Mouse (Mus musculus) olfactory bulb, adult 2 months (tissue): ENCODE data around the gene Ulk4. TPM values are rescaled to one million over a fixed set of nuclear protein-coding genes. Genes with fewer than 3 reads are reported as not detected.
"Not testable (repeated sequence)": the region's sequence is repeated elsewhere in the genome, so short reads cannot be mapped to it uniquely, and the experiment has no call there.

Experiments
- H3K27ac ChIP-seq: fragments of 200-500 bp; 2 replicates; pipeline ENCODE4 v1.5.1; 2012; ENCODE audit warnings: low read depth, low read length; ENCODE audit not compliant: insufficient read depth
- H3K4me1 ChIP-seq: fragments of 200-500 bp; 2 replicates; pipeline ENCODE4 v1.6.1; 2012; ENCODE audit warnings: low read length; ENCODE audit not compliant: control insufficient read depth, insufficient read depth
- H3K4me3 ChIP-seq: fragments of 200-500 bp; 2 replicates; pipeline ENCODE4 v1.5.1; 2012; ENCODE audit warnings: mild to moderate bottlenecking, low read depth, low read length, moderate library complexity; ENCODE audit not compliant: insufficient read depth
- CTCF ChIP-seq: fragments of 200-500 bp; IDR thresholded peaks from 2 replicates; pipeline ENCODE4 v1.5.1; 2012; ENCODE audit warnings: low read depth, mild to moderate bottlenecking, low read length, moderate library complexity; ENCODE audit not compliant: insufficient read depth
- POLR2A ChIP-seq: fragments of 200-500 bp; IDR thresholded peaks from 2 replicates; pipeline ENCODE4 v1.6.1; 2012; ENCODE audit warnings: mild to moderate bottlenecking, low read depth, low read length, moderate library complexity; ENCODE audit not compliant: insufficient read depth
- WGBS: fragments of 180-500 bp; shearing (Covaris S2); methylation state at CpG from one replicate; pipeline ENCODE4 v1.1.7; 2018; 5-methylcytosine and 5-hydroxymethylcytosine counted together
- polyA plus RNA-seq: library from polyadenylated mRNA; stranded (reverse); fragments of >200 nt; gene quantifications from 2 replicates; pipeline ENCODE4 v1.2.4, GENCODE M21; 2012; ENCODE audit warnings: low replicate concordance; ENCODE audit not compliant: missing spikeins, insufficient read depth, insufficient read length

The Ulk4 gene
- polyA plus RNA-seq, 1 experiment: not detected

- WGBS: 68% methylated on average over 8 of the region's 8 CpGs
- peaks cover 10% of the 10 kb centered on the region for H3K4me1 ChIP-seq
- TF ChIP-seq POLR2A: no peak
- TF ChIP-seq CTCF: no peak
- H3K4me3 ChIP-seq: no peak overlapping the region
- no peak overlapping the region for H3K27ac ChIP-seq
Observed at GRCm38 (mm10) chr9:120930811-120931210, 346.2 kb downstream of the Ulk4 start.

GRCm38 (mm10) chr9:120930021-120930420, 347.0 kb downstream of the Ulk4 start:
- 94% methylated on average over 12 of the region's 12 CpGs for WGBS
- H3K4me3 ChIP-seq: no peak overlapping the region
- peaks cover 6% of the 10 kb centered on the region for H3K4me1 ChIP-seq
- H3K27ac ChIP-seq: no peak overlapping the region
- no peak for TF ChIP-seq CTCF
- no peak for TF ChIP-seq POLR2A

DNA sequence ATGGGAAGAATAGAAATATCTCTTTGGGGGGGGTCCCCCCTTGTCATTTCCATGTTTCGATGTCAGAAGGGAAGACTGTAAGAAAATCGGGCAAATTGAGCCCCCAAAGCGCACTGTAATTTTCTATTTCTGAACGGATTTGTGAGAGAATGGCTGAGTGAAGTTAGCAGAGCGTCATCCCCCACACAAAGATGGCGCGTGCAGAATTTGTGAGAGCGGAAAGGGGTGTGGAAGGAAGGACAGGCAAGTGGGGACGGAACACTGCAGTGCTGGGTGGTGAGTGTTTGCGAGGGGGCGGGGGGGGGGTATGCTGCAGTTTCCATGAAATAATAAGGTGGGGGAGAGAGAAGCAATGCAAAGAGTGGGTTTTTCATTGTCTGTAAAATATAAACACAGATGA, 347.9 kb downstream of the Ulk4 start, which contains the start of gene Ctnnb1:
Gene Ctnnb1 (plus strand): TSS at position 136 of the 400 bp plus-strand sequence.
- Histone ChIP-seq H3K4me3 (peak within 1 kb of the TSS; percentile 4; the same call in 1 of the 2 replicates), H3K4me1 (peaks cover 6% of the 10 kb centered on the region), H3K27ac (no peak within 1 kb of the TSS)
- TF ChIP-seq POLR2A: no peak
- no peak for TF ChIP-seq CTCF
- 33% methylated on average over 11 of the region's 11 CpGs for WGBS

DNA sequence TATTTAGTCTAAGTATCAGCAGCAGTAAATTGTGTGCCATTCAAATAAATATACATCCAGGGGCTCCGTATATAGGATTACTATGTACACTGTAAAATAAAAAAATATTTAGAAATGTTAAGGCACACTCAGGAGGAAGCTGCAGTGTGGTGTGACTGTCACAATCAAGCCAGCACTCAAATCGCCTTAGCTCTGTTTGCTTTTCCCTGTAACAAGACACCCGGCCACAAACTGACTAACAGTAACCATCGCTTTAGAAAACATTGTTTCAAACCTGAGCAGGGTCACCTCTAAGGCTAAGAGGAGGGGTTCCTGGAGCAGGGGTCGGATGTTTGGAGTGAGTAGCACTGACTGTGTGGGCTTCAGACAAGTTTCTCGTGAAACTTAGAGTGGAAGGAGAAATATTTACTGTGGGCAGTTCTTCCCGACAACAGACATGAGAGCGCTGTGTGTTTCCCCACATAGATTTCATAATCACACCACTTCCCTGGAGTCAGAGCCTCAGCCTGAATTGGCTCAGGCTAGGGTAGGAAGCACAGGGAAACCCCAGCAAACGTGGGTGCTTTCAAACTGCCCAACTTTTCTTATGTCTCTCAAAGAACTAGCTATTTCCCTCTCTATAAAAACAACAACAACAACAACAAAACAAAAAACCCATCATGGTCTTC, 349.9 kb downstream of the Ulk4 start:
- WGBS: 61% methylated on average over 9 of the region's 9 CpGs
- no peak overlapping the region for H3K4me3 ChIP-seq
- no peak overlapping the region for H3K27ac ChIP-seq
- peaks cover 2% of the 10 kb centered on the region; the same call in 1 of the 2 replicates for H3K4me1 ChIP-seq
- TF ChIP-seq POLR2A (no peak), CTCF (no peak)

DNA sequence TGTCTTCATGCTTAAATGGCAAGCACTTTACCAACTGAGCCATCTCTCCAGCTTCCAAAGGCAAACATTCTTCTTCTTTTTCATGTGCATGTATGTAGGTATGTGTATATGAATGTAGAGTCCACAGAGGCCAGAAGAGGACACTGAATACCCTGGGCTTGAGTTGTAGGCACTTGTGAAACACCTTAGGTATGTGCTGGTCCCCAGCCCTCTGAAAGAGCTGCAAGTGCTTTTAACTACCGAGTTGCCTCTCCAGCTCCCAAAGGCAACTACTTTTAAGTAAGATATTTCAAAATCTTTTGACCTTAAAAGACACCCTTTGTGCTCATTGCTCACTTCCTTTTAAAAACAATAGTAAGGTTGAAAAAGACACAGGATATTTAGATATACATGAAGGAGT, 350.9 kb downstream of the Ulk4 start:
- WGBS: 79% methylated on average over 1 of the region's 1 CpGs
- TF ChIP-seq CTCF (no peak), POLR2A (no peak)

GRCm38 (mm10) chr9:120919130-120919529, 357.9 kb downstream of the Ulk4 start:
- 90% methylated on average over 5 of the region's 5 CpGs for whole genome bisulfite sequencing
- Histone ChIP-seq H3K4me1 (peaks cover 7% of the 10 kb centered on the region), H3K27ac (no peak overlapping the region), H3K4me3 (no peak overlapping the region)
- no peak for TF ChIP-seq POLR2A
- TF ChIP-seq CTCF: no peak

More for the DNA sequence above, 350.9 kb downstream of the Ulk4 start:
- H3K27ac ChIP-seq: no peak overlapping the region
- no peak overlapping the region for H3K4me3 ChIP-seq
- H3K4me1 ChIP-seq: peaks cover 2% of the 10 kb centered on the region; the same call in 1 of the 2 replicates

- 26% methylated on average over 6 of the region's 6 CpGs for WGBS
- TF ChIP-seq CTCF: no peak
- TF ChIP-seq POLR2A: no peak
- Histone ChIP-seq H3K4me3 (no peak overlapping the region), H3K27ac (no peak overlapping the region), H3K4me1 (peaks cover 7% of the 10 kb centered on the region)
Observed at GRCm38 (mm10) chr9:120918642-120919041, 358.4 kb downstream of the Ulk4 start.

DNA sequence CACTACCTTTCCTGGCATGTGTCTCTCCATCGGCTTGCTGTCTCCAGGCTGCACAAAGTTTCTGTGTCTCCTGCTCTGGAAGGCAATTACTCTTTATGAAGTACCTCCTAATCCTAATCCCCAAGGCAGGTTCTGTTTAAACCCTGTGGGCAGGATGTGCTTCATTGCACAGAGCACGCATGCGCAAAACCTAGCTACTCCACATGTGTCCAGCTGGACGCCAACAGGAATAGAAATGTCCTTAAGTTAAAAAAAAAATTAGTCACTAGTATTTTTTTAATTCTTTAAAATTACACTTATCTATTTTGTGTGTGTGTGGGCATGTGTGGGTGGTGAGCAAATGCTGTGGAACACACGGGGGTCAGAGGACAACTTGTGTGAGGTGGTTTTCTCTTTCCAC, 358.8 kb downstream of the Ulk4 start:
- 75% methylated on average over 5 of the region's 5 CpGs for whole genome bisulfite sequencing
- TF ChIP-seq POLR2A (no peak), CTCF (no peak)

GRCm38 (mm10) chr9:120917619-120918018, 359.4 kb downstream of the Ulk4 start:
- H3K27ac ChIP-seq, H3K4me3 ChIP-seq, H3K4me1 ChIP-seq: not testable (repeated sequence)
- 94% methylated on average over 2 of the region's 2 CpGs for WGBS

More for the DNA sequence above, 358.8 kb downstream of the Ulk4 start:
- Histone ChIP-seq H3K4me3 (no peak overlapping the region), H3K4me1 (peaks cover 7% of the 10 kb centered on the region), H3K27ac (no peak overlapping the region)
